In the genomic region with DNA sequence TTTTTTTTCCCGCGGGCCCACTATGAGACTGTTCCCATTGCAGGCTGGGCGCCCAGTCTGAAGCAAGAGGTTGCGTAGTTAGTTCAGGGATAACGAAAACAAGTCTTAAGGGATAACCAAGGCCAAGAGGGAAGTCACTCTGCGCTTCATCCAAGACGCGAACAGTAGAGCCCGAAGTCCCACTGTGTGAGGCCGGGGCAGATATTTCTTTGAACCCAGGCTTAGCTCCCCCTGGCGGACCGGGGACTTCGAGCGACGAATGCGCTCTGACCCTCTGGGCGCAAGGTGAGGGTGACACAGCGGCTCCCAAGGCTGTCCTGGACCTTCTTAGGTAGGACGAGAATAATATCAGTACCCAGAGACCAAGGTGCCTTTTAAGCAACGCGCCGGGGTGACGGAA, we compare ENCODE assay signal across 7 mouse cellular contexts. TPM values are rescaled to one million over a fixed set of nuclear protein-coding genes. Genes with fewer than 3 reads are reported as not detected.
A peak's percentile ranks its signal among the peaks of the same experiment; 100 is the strongest.
DNase-seq lines count a peak whose midpoint lies in the region; ATAC-seq and TF ChIP-seq lines count a peak whose summit lies in the region.

No protein-coding gene starts in this region.

- no peaks in the 10 kb centered on the region for H3K27me3 ChIP-seq in MEL (ENCODE audit: control insufficient read depth in 1 of 2, insufficient read depth in 2 of 2, low read length in 2 of 2)
- peaks cover 99% of the 10 kb centered on the region for H3K27me3 ChIP-seq in forebrain, embryonic 12.5 days
- H3K27me3 ChIP-seq in limb, embryonic 10.5 days (ENCODE audit: low read depth, poor library complexity, severe bottlenecking): peaks cover 99% of the 10 kb centered on the region

- H3K9ac ChIP-seq in MEL (ENCODE audit: control insufficient read depth, low read depth, low read length, poor library complexity, severe bottlenecking): no peak overlapping the region
- H3K9ac ChIP-seq in forebrain, embryonic 12.5 days: no peak overlapping the region

- TF ChIP-seq CTCF in MEL (IDR thresholded peaks at IDR 0.05 in 2 of 3, conservative IDR thresholded peaks at IDR 0.05 in 1 of 3; ENCODE audit: control insufficient read depth in 1 of 3, insufficient read depth in 1 of 3, low read depth in 2 of 3, low read length in 3 of 3, poor library complexity in 1 of 3, severe bottlenecking in 1 of 3): peak; percentile 24 to 51 (median 43); a peak in 5 of 6 replicates

- TF ChIP-seq RAD21 in MEL (IDR thresholded peaks at IDR 0.05; ENCODE audit: low read depth, low read length): no peak

- no peak for ATAC-seq in forebrain, embryonic 12.5 days (ENCODE audit: low FRiP score)

- no peaks in the 10 kb centered on the region for H3K36me3 ChIP-seq in MEL (ENCODE audit: control insufficient read depth in 1 of 2, insufficient read depth in 2 of 2, low read length in 2 of 2)
- H3K36me3 ChIP-seq in forebrain, embryonic 12.5 days (replicated peaks): no peaks in the 10 kb centered on the region
- H3K36me3 ChIP-seq in limb, embryonic 10.5 days: no peaks in the 10 kb centered on the region

- H3K9me3 ChIP-seq in MEL (replicated peaks; ENCODE audit: insufficient read depth, low read length): no peaks in the 10 kb centered on the region
- H3K9me3 ChIP-seq in forebrain, embryonic 12.5 days: no peaks in the 10 kb centered on the region
- no peaks in the 10 kb centered on the region for H3K9me3 ChIP-seq in limb, embryonic 10.5 days (replicated peaks)

- under 1% methylated on average over 23 of the region's 23 CpGs for WGBS in forebrain, embryonic 12.5 days
- WGBS in limb, embryonic 10.5 days: 1% methylated on average over 23 of the region's 23 CpGs

- TF ChIP-seq POLR2A in MEL (IDR thresholded peaks at IDR 0.05; ENCODE audit: control insufficient read depth in 1 of 2, insufficient read depth in 1 of 2, low read depth in 1 of 2, low read length in 2 of 2, poor library complexity in 1 of 2): no peak

- no peak for TF ChIP-seq EP300 in MEL (IDR thresholded peaks at IDR 0.05; ENCODE audit: low read depth in 1 of 2, low read length in 2 of 2)

- no peaks in the 10 kb centered on the region for H3K79me2 ChIP-seq in MEL (ENCODE audit: control insufficient read depth, insufficient read depth, low read length, poor library complexity)

- intact Hi-C loops in heart, postnatal 25 days (cut with DNase I): loop anchor here (2.0 to 5.0 kb wide), 3 partner anchors 58 to 186 kb away; no protein-coding TSS in a partner anchor

- H3K4me3 ChIP-seq in MEL (ENCODE audit: control insufficient read depth in 1 of 2, insufficient read depth in 1 of 2, low read depth in 2 of 2, low read length in 2 of 2): no peak overlapping the region
- H3K4me3 ChIP-seq in forebrain, embryonic 12.5 days (replicated peaks): peak overlapping the region; percentile 52; the same call in 1 of the 2 replicates
- H3K4me3 ChIP-seq in limb, embryonic 10.5 days: peak overlapping the region; percentile 67

- no peak for DNase-seq in MEL (ENCODE audit: low read depth, low spot score)
- peak; percentile 77 to 86 for DNase-seq in adrenal gland, postnatal 36 days
- DNase-seq in heart, postnatal 25 days (ENCODE audit: low spot score): peak; percentile 57
- peak; percentile 80 for DNase-seq in limb, embryonic 10.5 days (ENCODE audit: low spot score)
- DNase-seq in mesoderm, embryonic 11.5 days (ENCODE audit: low read depth, low spot score): peak; percentile 69
- DNase-seq in spleen, postnatal 14 days (ENCODE audit: low spot score in 2 of 2): peak; percentile 32 to 59

- H3K4me2 ChIP-seq in forebrain, embryonic 12.5 days: peak overlapping the region; percentile 95

- no peak overlapping the region for H3K27ac ChIP-seq in MEL (ENCODE audit: control insufficient read depth, low read depth, low read length)
- H3K27ac ChIP-seq in forebrain, embryonic 12.5 days: no peak overlapping the region
- H3K27ac ChIP-seq in limb, embryonic 10.5 days: peak overlapping the region; percentile 81

- peaks cover 0 to 3% of the 10 kb centered on the region in 2 experiments; a peak in 1 of 4 replicates for H3K4me1 ChIP-seq in MEL (ENCODE audit: control insufficient read depth in 1 of 2, insufficient read depth in 2 of 2, low read length in 2 of 2)
- H3K4me1 ChIP-seq in forebrain, embryonic 12.5 days: peaks cover 51% of the 10 kb centered on the region
- H3K4me1 ChIP-seq in limb, embryonic 10.5 days: peaks cover 82% of the 10 kb centered on the region

TF ChIP-seq in MEL, 35 proteins besides CTCF, POLR2A, EP300 and RAD21:
- TF ChIP-seq ZMIZ1 (IDR thresholded peaks at IDR 0.05; ENCODE audit: low read depth, low read length) (no peak), ZC3H11A (IDR thresholded peaks at IDR 0.05; ENCODE audit: low read depth, low read length) (no peak), SMC3 (IDR thresholded peaks at IDR 0.05; ENCODE audit: low read depth, low read length) (peak; percentile 38), GABPA (IDR thresholded peaks at IDR 0.05; ENCODE audit: low read depth, low read length) (no peak), UBTF (IDR thresholded peaks at IDR 0.05; ENCODE audit: borderline replicate concordance, insufficient read depth, low read depth, low read length) (no peak), MYB (IDR thresholded peaks at IDR 0.05; ENCODE audit: low read depth, low read length) (no peak)

RNA-seq across cellular contexts. Expression of a gene that starts 1.7 kb away (rescaled TPM):
- total RNA-seq in MEL (2012; rRNA removed): not detected in 2 replicates
- polyA plus RNA-seq in MEL (2012; ENCODE audit: insufficient read depth in 1 of 2, insufficient read length in 2 of 2, low read depth in 1 of 2, low replicate concordance in 2 of 2, missing spikeins in 1 of 2): not detected
- total RNA-seq in adrenal gland, postnatal 36 days (2021): 1 to 10 TPM; 2.6 to 3.6 TPM
- 1.7 and 2.6 TPM in 2 replicates for polyA plus RNA-seq in forebrain, embryonic 12.5 days (2016; fragmentation: Nextera tagmentation; extraction: Ambion mirVana)
- 1 to 10 TPM; 4.1 to 4.6 TPM for total RNA-seq in heart, postnatal 25 days (2021)
- 10.3 and 19.3 TPM in 2 replicates for polyA plus RNA-seq in limb, embryonic 10.5 days (2016; fragmentation: Nextera tagmentation; extraction: Ambion mirVana)

Comparison
In these comparisons a context has a peak if more than half of its experiments do, and no peak if none do; other contexts are left out.
1. H3K4me3 ChIP-seq: peak in forebrain, embryonic 12.5 days (single experiment) and limb, embryonic 10.5 days (single experiment); none in MEL (0 of 2).